Mouse (Mus musculus) CH12.LX (cell line): ENCODE data around the gene Helz2. TPM values are rescaled to one million over a fixed set of nuclear protein-coding genes. Genes with fewer than 3 reads are reported as not detected.

ENCODE experiments used
- DNase-seq: peaks from one replicate; pipeline ENCODE4 v3.0.0-alpha.2; 2013; ENCODE audit errors: extremely low read depth
- H3K27ac ChIP-seq: 2 replicates; pipeline ENCODE4 v1.5.1; 2012; ENCODE audit warnings: low read depth, mild to moderate bottlenecking, control low read depth, moderate library complexity; ENCODE audit not compliant: insufficient read depth
- H3K27me3 ChIP-seq: replicated peaks from 2 replicates; pipeline ENCODE3; 2012; ENCODE audit warnings: inconsistent platforms
- H3K36me3 ChIP-seq, 2 experiments: replicated peaks in 1 of 2; 2 replicates each; pipeline versions ENCODE3 to v1.6.1; 2012; ENCODE audit warnings: inconsistent platforms in 1 of 2, low read length in 1 of 2, mild to moderate bottlenecking in 1 of 2, mixed read lengths in 1 of 2, moderate library complexity in 1 of 2; ENCODE audit not compliant: control insufficient read depth in 1 of 2, insufficient read depth in 1 of 2
- H3K4me1 ChIP-seq, 2 experiments: 2 replicates each; pipeline ENCODE4 v1.6.1; 2012; ENCODE audit warnings: inconsistent platforms in 1 of 2, moderate library complexity in 1 of 2; ENCODE audit not compliant: insufficient read depth in 2 of 2, control insufficient read depth in 1 of 2
- H3K4me2 ChIP-seq: 2 replicates; pipeline ENCODE4 v1.6.1; 2012; ENCODE audit warnings: low read depth, mild to moderate bottlenecking, control low read depth; ENCODE audit not compliant: poor library complexity, insufficient read depth, severe bottlenecking
- H3K4me3 ChIP-seq, 3 experiments: fragments of 150-350 bp in 1 of 3; sonication (generic) in 1 of 3; replicated peaks in 1 of 3; 2 replicates each; pipeline versions ENCODE3 to v1.5.1; 2011 to 2012; ENCODE audit warnings: low read depth in 2 of 3, low read length in 2 of 3, mild to moderate bottlenecking in 2 of 3, moderate library complexity in 2 of 3, control low read depth in 1 of 3, improper control_type of control experiment in 1 of 3, inconsistent platforms in 1 of 3, mixed read lengths in 1 of 3; ENCODE audit not compliant: poor library complexity in 1 of 3
- H3K79me2 ChIP-seq: replicated peaks from 2 replicates; pipeline ENCODE4 v1.6.1; 2012; ENCODE audit warnings: mild to moderate bottlenecking, moderate library complexity; ENCODE audit not compliant: control insufficient read depth, poor library complexity, insufficient read depth, severe bottlenecking; ENCODE audit errors: extremely low read depth
- H3K9ac ChIP-seq: 2 replicates; pipeline ENCODE4 v1.6.1; 2012; ENCODE audit warnings: low read depth, mild to moderate bottlenecking, control low read depth, moderate library complexity; ENCODE audit not compliant: insufficient read depth
- H3K9me3 ChIP-seq: replicated peaks from 2 replicates; pipeline ENCODE3; 2012; ENCODE audit warnings: low read length, inconsistent platforms, mixed read lengths
- CHD2 ChIP-seq: IDR thresholded peaks from 2 replicates; pipeline ENCODE4 v1.6.1; 2011; ENCODE audit warnings: low read length, improper control_type of control experiment
- E2F4 ChIP-seq: IDR thresholded peaks from 2 replicates; pipeline ENCODE4 v1.6.1; 2011; ENCODE audit warnings: low read depth, low read length, improper control_type of control experiment; ENCODE audit not compliant: insufficient replicate concordance
- ELF1 ChIP-seq: IDR thresholded peaks from 2 replicates; pipeline ENCODE4 v1.6.1; 2014; ENCODE audit warnings: low read depth, mild to moderate bottlenecking, inconsistent platforms, low read length, improper control_type of control experiment
- EP300 ChIP-seq: IDR thresholded peaks from 2 replicates; pipeline ENCODE4 v1.6.1; 2011; ENCODE audit warnings: low read length, improper control_type of control experiment
- HCFC1 ChIP-seq: IDR thresholded peaks from 2 replicates; pipeline ENCODE4 v1.6.1; 2012; ENCODE audit warnings: low read depth, mild to moderate bottlenecking, inconsistent platforms, low read length, improper control_type of control experiment
- KAT2A ChIP-seq: IDR thresholded peaks from 2 replicates; pipeline ENCODE4 v1.6.1; 2012; ENCODE audit warnings: low read length, improper control_type of control experiment, inconsistent platforms; ENCODE audit not compliant: insufficient replicate concordance
- MAX ChIP-seq: IDR thresholded peaks from 2 replicates; pipeline ENCODE4 v1.6.1; 2011; ENCODE audit warnings: low read length, improper control_type of control experiment
- MEF2A ChIP-seq: IDR thresholded peaks from 2 replicates; pipeline ENCODE4 v1.6.1; 2014; ENCODE audit warnings: low read depth, mild to moderate bottlenecking, inconsistent platforms, low read length, improper control_type of control experiment, borderline replicate concordance
- MXI1 ChIP-seq: IDR thresholded peaks from 2 replicates; pipeline ENCODE4 v1.6.1; 2011; ENCODE audit warnings: mild to moderate bottlenecking, low read depth, low read length, improper control_type of control experiment
- MYC ChIP-seq: IDR thresholded peaks from 2 replicates; pipeline ENCODE4 v1.6.1; 2011; ENCODE audit warnings: low read depth, mild to moderate bottlenecking, improper control_type of control experiment, low read length
- PAX5 ChIP-seq: IDR thresholded peaks from 2 replicates; pipeline ENCODE4 v1.6.1; 2012; ENCODE audit warnings: low read length, inconsistent platforms, mixed read lengths
- POLR2A ChIP-seq: IDR thresholded peaks from 2 replicates; pipeline ENCODE4 v1.6.1; 2011; ENCODE audit warnings: low read depth, mild to moderate bottlenecking, improper control_type of control experiment, low read length
- POLR2AphosphoS2 ChIP-seq: IDR thresholded peaks from 2 replicates; pipeline ENCODE4 v1.6.1; 2011; ENCODE audit warnings: low read depth, low read length, improper control_type of control experiment
- RAD21 ChIP-seq: IDR thresholded peaks from 2 replicates; pipeline ENCODE4 v1.6.1; 2011; ENCODE audit warnings: low read depth, mild to moderate bottlenecking, low read length, improper control_type of control experiment, moderate library complexity
- RCOR1 ChIP-seq: conservative IDR thresholded peaks from 2 replicates; pipeline ENCODE4 v1.6.1; 2012; ENCODE audit warnings: low read depth, mild to moderate bottlenecking, inconsistent platforms, low read length, improper control_type of control experiment
- SIN3A ChIP-seq: IDR thresholded peaks from 2 replicates; pipeline ENCODE4 v1.6.1; 2012; ENCODE audit warnings: low read length, improper control_type of control experiment, inconsistent platforms
- SMC3 ChIP-seq: IDR thresholded peaks from 2 replicates; pipeline ENCODE4 v1.6.1; 2011; ENCODE audit warnings: low read depth, low read length, improper control_type of control experiment
- TBP ChIP-seq: conservative IDR thresholded peaks from 2 replicates; pipeline ENCODE4 v1.6.1; 2011; ENCODE audit warnings: low read depth, low read length, improper control_type of control experiment
- TCF12 ChIP-seq: IDR thresholded peaks from 2 replicates; pipeline ENCODE4 v1.6.1; 2014; ENCODE audit warnings: low read depth, mild to moderate bottlenecking, inconsistent platforms, low read length, improper control_type of control experiment
- USF1 ChIP-seq: IDR thresholded peaks from 2 replicates; pipeline ENCODE4 v1.6.1; 2014; ENCODE audit warnings: low read depth, mild to moderate bottlenecking, inconsistent platforms, low read length, improper control_type of control experiment
- ZKSCAN1 ChIP-seq: IDR thresholded peaks from 2 replicates; pipeline ENCODE4 v1.6.1; 2012; ENCODE audit warnings: low read depth, inconsistent platforms, low read length, improper control_type of control experiment, borderline replicate concordance
- dilution Hi-C: fragments of 300-500 bp; cut with MboI; formaldehyde crosslinking; loops from 2 replicates; pipeline ENCODE4 v1.14.3; 2020; ENCODE audit warnings: low sequenced_read_pairs; ENCODE audit not compliant: extremely low pct_unique_long_range_greater_than_20kb, extremely low pct_ligation_motif_present
- in situ Hi-C: fragments of 300-500 bp; cut with MboI; formaldehyde crosslinking; loops from 3 replicates; pipeline ENCODE4 v1.14.3; 2019; ENCODE audit warnings: low sequenced_read_pairs, low pct_ligation_motif_present, low pct_unique_long_range_greater_than_20kb, mixed read lengths
- polyA plus RNA-seq: library from polyadenylated mRNA; unstranded; fragments of >175 nt; gene quantifications from 2 replicates; pipeline ENCODE4 v1.2.1, GENCODE M21; 2012; ENCODE audit warnings: low read depth; ENCODE audit not compliant: insufficient read length
- total RNA-seq, 2 experiments: library from RNA; depleted of rRNA; stranded (reverse); fragments of 300-350 nt in 1 of 2; fragments of >200 nt in 1 of 2; gene quantifications; 2 replicates each; pipeline ENCODE4 v1.2.3; 2012 to 2014

Gene Helz2
- total and polyA plus RNA-seq, 3 experiments = 5.6 to 18.3 (median 18.0) TPM

GRCm38 (mm10) chr2:181228335-181228734, 13.5 kb downstream of the Helz2 start:
- Histone ChIP-seq H3K4me1 (no peaks in the 10 kb centered on the region), H3K27me3 (no peaks in the 10 kb centered on the region), H3K79me2 (no peaks in the 10 kb centered on the region), H3K27ac (no peak overlapping the region), H3K4me2 (no peak overlapping the region), H3K9ac (no peak overlapping the region), H3K9me3 (no peaks in the 10 kb centered on the region), H3K36me3 (peaks cover 70 to 89% of the 10 kb centered on the region in 2 experiments), H3K4me3 (no peak overlapping the region)
- dilution Hi-C loops = no loop called here
- in situ Hi-C loops = no loop called here
- no peak for DNase-seq
- TF ChIP-seq MAX = no peak

DNA sequence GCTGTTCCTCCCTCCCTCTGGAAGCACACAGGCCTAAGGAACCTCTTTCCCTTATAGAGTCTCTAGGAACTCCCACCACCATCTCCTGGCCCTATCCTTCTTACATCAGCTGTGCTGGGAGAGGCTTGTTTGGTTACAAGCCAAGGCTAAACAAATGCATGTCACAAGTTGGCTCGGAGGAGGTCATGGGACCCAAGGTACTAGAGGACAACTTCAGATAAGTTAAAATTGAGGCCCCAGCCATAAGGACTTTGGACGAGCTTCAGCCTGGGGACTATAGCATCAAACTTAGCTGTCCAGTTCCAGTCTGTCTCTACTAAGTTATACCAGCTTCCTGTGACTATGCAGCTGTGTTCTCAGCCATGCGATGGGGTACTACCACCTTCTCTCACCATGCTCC, 14.7 kb downstream of the Helz2 start:
- dilution Hi-C loops = no loop called here
- H3K36me3 ChIP-seq = peaks cover 58 to 77% of the 10 kb centered on the region in 2 experiments
- DNase-seq = no peak

DNA sequence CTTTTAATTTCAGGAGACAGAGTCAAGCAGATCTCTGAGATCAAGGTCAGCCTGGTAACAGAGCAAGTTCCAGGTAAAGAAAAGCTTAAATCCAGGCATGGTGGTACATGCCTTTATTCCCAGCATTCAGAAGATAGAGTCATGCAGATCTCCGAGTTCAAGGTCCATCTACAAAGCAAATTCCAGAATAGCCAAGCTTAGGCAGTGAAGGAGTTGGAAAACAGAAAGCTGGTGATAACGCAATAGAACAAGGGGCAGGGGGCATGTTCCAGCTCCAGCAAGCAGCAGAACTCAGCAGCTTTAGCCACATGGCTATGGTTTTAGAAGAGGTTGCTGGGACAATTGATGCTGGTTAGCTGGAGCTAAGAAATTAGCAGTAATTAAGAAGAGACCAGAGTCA, 16.8 kb downstream of the Helz2 start:
- dilution Hi-C loops = no loop called here
- no peaks in the 10 kb centered on the region for H3K27me3 ChIP-seq

More for the DNA sequence above, 14.7 kb downstream of the Helz2 start:
- Histone ChIP-seq H3K79me2 (no peaks in the 10 kb centered on the region), H3K4me2 (no peak overlapping the region)
- TF ChIP-seq SMC3 (peak; percentile 32; the same call in 1 of the 2 replicates), CHD2 (no peak)
- TF ChIP-seq, all 38 proteins: peak for 1
- in situ Hi-C loops = no loop called here
- H3K27me3 ChIP-seq = no peaks in the 10 kb centered on the region
- no peaks in the 10 kb centered on the region for H3K9me3 ChIP-seq
- H3K9ac ChIP-seq = no peak overlapping the region
- H3K27ac ChIP-seq = no peak overlapping the region
- H3K4me1 ChIP-seq = no peaks in the 10 kb centered on the region
- no peak overlapping the region for H3K4me3 ChIP-seq

DNA sequence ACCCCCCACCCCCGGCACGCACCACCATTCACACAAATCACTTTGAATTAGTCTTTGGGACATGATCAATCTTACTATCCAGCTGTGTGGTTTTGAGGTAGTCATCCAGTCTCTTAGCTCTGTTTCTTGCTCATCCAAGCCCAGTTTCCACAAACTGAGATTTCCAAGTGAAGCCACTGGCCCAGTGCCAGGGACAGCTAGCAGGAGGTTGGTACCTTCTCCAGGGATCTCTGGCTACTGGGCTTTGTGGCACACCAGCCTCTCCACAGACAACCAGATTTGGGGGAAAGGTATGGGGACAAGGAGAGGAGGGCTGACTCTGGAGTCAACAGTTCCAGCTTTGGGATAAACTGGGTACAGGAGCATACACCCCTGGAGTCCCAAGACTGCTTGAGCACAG, 21.5 kb downstream of the Helz2 start:
- no peak for DNase-seq
- no peaks in the 10 kb centered on the region for H3K27me3 ChIP-seq
- in situ Hi-C loops = no loop called here
- TF ChIP-seq PAX5 = no peak
- TF ChIP-seq RCOR1 = no peak
- TF ChIP-seq MAX = no peak
- TF ChIP-seq E2F4 = no peak
- no peak for TF ChIP-seq HCFC1
- no peak for TF ChIP-seq MEF2A
- no peak for TF ChIP-seq POLR2A
- TF ChIP-seq ZKSCAN1 = no peak
- TF ChIP-seq MYC = no peak
- TF ChIP-seq KAT2A = no peak
- no peak for TF ChIP-seq TCF12
- no peak for TF ChIP-seq POLR2AphosphoS2
- no peak for TF ChIP-seq TBP
- TF ChIP-seq USF1 = no peak
- no peak for TF ChIP-seq RAD21
- no peak for TF ChIP-seq SMC3
- TF ChIP-seq, all 38 proteins: peak for 0
- Histone ChIP-seq H3K79me2 (no peaks in the 10 kb centered on the region), H3K4me1 (peaks cover 8 to 16% of the 10 kb centered on the region in 2 experiments), H3K27ac (no peak overlapping the region), H3K4me2 (peak overlapping the region; percentile 24), H3K4me3 (no peak overlapping the region), H3K9me3 (no peaks in the 10 kb centered on the region), H3K9ac (peak overlapping the region; percentile 60), H3K36me3 (peaks cover 1 to 19% of the 10 kb centered on the region in 2 experiments)
- dilution Hi-C loops = no loop called here

More for the DNA sequence above, 16.8 kb downstream of the Helz2 start:
- Histone ChIP-seq H3K9me3 (no peaks in the 10 kb centered on the region), H3K36me3 (peaks cover 38 to 65% of the 10 kb centered on the region in 2 experiments), H3K4me3 (no peak overlapping the region), H3K9ac (no peak overlapping the region), H3K27ac (no peak overlapping the region), H3K79me2 (no peaks in the 10 kb centered on the region), H3K4me2 (no peak overlapping the region), H3K4me1 (peaks cover 2 to 10% of the 10 kb centered on the region in 2 experiments; a peak in 3 of 4 replicates)
- TF ChIP-seq PAX5 (no peak), SIN3A (no peak), ELF1 (no peak), EP300 (no peak), ZKSCAN1 (no peak), MXI1 (no peak)
- in situ Hi-C loops = no loop called here
- DNase-seq = no peak
